Mouse (Mus musculus): Measurements from ENCODE around the gene Tnnt3.

DNA sequence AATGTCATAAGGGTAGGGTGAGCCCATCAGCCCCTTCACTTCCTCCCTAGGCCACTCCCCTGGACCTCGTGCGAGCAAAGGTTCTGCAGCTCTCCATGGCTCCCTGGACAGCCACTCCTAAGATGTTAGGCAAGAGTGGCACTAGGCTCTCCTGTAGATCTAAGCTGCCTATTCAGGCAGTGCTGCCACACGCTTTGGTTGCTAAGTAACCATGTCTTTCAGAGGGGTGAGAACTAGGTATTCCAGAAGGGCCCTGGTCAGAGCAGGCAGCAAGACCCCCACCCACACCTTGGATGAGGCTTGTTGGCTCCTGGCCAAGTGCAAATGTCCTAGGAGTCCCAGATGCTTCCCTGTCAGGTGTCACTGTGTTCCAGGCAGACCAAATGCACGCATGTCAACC, 7.9 kb downstream of the Tnnt3 start:
- no peak for TF ChIP-seq CTCF (IDR thresholded peaks at IDR 0.05 in 2 of 3, conservative IDR thresholded peaks at IDR 0.05 in 1 of 3; ENCODE audit: control insufficient read depth in 1 of 3, insufficient read depth in 1 of 3, low read depth in 2 of 3, low read length in 3 of 3, poor library complexity in 1 of 3, severe bottlenecking in 1 of 3)
- TF ChIP-seq ZC3H11A (IDR thresholded peaks at IDR 0.05; ENCODE audit: low read depth, low read length) = no peak
- no peak for TF ChIP-seq ELF1 (IDR thresholded peaks at IDR 0.05; ENCODE audit: low read depth, low read length)
- TF ChIP-seq NRF1 (IDR thresholded peaks at IDR 0.05; ENCODE audit: insufficient read depth, low read depth, low read length, poor library complexity, severe bottlenecking) = no peak
- no peak for TF ChIP-seq CHD2 (IDR thresholded peaks at IDR 0.05; ENCODE audit: low read length)
- no peak for TF ChIP-seq MYB (IDR thresholded peaks at IDR 0.05; ENCODE audit: low read depth, low read length)
